Mouse (Mus musculus) adrenal gland (tissue): ENCODE data around the gene Fam49a.

Experiments
- intact Hi-C: fragments of 180-260 bp; cut with DNase I; formaldehyde crosslinking; loops from one replicate; pipeline ENCODE4 v1.15.1; 2025

Fam49a gene

DNA sequence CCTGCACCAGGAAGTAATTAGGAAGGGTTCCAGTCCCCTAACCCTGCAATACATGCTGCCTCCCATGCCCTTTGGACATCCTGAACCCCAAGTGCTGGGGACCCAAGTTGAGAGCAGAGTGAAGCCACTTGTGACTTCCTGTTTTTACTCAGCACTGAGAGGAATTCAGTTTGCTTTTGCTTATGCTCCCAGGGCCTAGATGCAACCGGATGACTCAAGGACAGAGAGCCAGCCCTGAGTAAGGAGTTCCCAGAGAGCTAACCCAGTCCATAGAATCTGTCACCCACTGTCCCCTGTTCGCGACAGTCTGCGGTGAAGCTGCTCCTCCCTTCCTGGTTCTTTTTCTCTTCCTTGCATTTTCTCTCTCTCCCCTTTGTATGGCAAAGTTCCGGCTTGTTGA lies 2.2 kb downstream of the Fam49a start:
- intact Hi-C loops = loop anchor here (10.0 kb wide), 1 partner anchor 51 kb away; no protein-coding TSS in a partner anchor

DNA sequence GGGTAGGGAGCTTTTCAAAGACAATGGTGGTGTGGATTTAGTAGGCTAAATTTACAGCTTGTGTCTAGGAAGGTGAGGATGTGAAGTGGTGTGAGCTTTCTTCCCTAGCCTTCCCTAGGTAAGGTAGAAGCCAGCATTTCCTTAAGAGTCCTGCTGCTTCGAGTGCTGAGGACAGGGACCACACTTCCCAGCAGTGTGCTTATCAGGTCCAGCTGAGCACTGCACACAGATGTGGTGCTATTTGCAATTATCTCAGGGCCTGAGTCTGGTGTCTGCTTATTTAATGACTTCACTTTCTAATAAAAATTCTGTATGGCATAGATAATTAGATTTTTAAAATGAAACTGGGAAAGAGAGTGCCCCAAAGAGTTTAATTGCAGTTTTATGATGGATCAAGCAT lies 4.6 kb downstream of the Fam49a start:
- intact Hi-C loops = loop anchor here (10.0 kb wide), 1 partner anchor 48 kb away; no protein-coding TSS in a partner anchor

DNA sequence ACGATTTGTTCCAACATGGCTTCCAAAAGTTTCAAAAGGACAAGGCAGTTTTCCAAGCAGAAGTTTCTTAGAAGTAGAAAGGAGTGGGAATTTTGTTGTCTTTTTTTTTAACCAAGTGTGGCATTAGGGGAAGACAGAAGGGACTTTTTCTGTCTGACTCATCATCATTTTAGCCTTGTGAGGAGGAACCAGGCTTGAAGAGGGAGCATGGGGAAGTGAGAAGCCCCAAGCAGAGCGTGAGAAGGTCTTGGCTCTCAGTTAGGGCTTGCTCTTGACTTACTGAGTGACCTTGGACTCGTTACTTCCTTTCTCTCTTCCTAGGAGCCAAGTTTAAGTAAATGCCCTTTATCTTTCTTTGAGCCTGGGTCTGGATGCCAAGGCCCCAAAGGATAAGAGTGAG lies 8.6 kb downstream of the Fam49a start:
- intact Hi-C loops = no loop called here

DNA sequence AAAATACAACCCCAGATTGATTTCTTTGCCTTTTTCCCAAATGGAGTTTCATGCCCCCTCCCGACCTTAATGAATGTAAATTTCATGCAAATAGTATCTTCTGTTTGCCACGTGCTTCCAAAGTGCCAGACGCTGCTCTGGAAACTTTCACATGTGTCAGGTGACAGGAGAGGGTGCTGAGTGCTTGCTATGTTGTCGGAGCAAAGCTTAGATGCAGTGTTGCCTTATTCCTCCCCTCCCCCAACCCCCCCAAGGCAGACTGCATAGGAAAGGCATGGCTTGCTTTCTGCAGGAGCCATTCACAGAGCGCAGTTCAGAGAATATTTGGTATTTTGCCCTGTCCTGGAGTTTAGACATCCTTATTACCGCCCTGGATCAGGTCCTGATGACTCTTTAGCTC lies 12.2 kb downstream of the Fam49a start:
- intact Hi-C loops = no loop called here

DNA sequence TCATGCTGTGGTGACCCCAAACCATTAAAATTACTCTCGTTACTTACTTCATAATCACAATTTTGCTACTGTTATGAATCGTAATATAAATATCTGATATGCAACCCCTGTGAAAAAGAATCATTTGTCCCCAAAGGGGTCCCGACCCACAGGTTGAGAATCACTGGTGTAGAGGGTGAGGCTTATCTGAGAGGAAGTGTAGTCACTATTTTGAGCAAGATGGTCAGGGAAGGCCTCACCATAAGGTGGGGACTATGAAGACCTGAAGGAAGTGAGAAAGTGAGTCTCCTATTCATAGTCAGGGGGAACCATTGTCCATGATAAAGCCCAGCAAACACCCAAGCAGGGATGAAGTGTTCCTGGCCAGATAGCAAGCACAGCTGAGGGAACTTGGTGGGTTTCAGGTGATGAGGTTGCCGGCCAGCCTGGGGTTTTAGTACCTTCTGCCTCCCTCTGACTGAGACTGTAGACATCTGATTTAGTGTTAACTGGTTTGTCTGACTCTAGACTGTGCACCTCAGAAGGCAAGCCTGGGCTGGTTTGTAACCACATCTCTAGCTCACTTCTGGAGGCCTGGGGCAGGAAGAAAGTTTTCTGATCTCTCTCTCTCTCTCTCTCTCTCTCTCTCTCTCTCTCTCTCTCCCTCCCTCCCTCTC lies 13.3 kb downstream of the Fam49a start:
- intact Hi-C loops = no loop called here

DNA sequence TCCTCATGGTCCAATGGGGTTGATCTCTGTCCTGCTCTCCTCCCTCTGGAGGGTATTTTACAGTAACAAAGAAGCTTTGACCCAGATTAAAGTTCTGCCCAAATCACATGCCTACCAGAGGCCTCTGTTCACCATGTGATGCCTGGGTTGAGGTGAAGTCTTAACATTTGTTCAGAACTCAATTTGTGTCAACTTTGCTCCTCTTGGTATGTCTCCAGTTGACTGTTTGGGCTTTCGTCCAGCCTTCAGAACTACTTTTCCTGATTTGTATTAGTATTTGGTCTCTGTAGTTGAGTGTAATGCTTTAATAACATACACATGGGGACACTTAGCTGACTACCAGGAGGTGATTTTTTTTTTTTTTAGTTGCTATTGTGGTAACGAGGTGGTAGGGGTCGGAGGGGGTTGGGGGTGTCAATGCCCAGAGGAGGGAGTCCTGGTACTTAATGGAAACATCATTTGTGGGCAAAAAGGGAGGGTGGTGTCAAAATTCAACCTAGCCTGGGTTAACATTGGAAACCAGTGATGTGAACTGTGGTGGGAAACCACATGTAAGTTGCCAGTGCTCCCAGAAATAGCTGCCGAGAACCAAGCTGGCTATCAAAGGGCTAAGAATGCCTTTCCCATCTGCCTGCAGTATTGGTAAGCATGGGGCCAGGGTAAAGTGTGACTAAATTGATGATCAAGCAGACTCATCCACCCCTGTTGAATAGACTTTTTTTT lies 16.0 kb downstream of the Fam49a start:
- intact Hi-C loops = no loop called here

DNA sequence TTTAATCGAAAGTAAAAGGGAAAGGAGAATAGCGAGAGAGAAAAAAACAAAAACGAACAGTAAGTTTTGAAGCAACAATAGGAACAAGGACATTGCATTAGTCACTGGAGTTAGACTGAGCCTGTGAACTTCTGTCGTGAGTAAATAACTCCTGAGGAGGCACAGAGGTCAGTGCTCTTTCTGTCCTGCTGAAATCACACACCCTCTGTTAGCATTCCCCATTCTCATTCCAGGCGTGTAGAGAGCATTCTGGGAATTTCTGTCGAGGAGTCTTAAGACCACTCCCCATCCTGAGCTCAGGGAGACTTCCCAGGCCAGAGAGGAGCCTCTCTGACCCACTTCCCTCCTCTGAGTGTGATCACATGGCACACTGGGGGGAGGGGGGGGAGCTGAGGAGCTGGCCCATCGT lies 16.5 kb downstream of the Fam49a start:
- intact Hi-C loops = no loop called here

DNA sequence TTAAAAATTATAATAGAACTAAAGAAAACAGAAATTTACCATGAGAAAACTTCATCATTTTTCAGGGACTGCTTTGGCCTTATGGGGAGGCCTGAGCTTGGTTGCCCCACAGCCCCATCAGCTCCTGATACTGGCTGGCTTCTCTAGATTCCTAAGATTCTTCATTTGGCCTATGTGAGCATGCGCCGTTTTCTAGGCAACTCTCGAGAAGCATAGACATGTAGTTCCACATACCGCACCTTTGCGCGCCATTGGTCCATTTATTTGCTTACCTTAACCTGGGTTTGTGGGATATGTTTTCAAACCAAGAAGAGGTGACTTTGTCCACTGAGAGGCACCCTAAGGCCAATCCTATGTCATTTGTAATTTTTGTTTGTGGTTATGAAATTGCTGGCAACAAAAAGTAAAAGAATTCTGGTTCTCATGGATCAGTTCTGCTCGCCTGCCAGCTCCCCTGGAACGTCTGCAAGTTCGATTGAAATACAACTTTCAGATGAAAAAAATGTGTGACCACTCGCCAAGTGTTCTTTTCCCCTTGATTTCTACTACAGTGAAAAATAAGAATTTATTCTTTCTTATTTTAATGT lies 21.9 kb downstream of the Fam49a start:
- intact Hi-C loops = no loop called here

DNA sequence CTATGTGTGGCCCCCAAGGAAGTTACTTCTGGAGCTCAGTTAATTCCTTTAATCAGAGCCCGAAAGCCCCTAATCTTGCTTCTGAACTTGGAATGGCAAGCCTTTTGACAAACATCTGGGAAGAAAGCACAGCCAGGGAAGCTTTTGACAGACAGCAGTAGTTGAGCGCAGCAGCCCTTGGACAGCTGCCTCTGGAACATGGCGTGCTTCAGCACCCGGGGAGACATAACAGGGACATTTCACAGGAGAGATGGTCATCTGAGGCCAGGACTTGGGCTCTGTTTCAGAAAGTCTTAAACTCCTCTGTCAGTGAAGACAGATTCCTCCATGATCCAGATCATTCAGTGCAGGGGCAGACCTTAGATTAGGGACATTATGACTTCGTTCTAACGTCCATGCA lies 22.6 kb downstream of the Fam49a start:
- intact Hi-C loops = no loop called here

DNA sequence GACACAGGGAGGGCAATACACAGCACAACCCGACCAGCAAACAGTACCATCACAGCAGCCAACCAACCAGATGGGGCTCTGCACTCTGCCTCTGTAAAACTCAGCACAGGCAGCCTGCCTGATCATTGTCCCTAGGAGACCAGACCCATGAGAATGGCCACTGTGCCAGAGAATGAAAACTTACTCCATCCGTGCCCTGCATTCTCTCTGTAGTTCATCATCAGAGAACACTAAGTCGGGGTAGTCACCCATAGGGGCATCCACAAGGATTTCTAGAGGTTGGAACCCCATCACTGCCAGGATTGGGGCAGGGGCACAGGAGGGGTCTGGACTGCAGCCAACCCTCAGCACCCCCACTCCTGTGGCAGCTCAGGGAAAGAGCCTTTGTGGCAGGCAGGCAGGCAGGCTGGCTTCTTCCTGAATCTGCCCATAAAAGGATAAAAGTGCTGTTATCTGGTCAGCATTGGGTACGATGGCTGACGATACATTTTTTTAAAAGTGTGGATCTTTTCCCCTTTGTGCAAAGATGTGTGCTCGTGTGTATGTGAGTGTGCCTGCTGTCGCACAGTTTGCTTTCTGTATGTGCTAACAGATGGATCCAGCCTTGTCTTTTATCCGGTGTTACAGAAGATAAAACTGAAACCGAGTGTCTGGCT lies 25.3 kb downstream of the Fam49a start:
- intact Hi-C loops = no loop called here

DNA sequence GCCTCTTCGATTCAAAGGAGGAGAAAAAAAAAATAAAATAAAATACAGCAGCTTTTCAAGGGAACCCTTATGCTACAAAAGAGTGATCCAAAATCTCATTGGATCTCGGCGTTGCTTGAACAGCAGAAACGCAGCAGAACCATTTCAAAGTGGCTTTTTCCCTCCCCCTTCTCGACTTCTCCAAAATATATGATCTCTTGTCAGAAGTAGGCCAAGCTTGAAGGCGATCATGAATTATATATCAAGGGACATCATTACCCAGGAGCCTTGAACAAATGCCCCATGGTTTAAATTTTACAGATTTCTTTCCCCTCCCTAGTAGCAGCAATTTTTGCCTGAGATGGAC lies 25.8 kb downstream of the Fam49a start:
- intact Hi-C loops = no loop called here

DNA sequence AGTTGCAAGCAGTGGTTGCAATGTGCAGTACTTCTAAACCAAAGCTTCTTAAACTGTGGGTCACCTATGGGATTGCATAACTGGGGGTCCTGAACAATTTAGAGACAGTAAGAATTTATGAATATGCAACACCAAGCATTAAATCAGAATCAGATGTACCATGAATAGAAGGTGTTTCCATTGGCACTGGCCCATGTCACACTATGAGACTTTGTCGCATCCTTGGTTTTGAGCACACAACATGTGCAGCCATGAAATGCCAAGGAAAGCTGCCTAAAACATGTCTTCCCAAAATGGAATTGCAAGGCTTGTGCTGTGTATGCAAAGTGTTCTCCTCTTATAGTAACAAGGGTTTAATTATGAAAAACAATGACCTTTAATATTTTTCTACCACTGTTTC lies 26.6 kb downstream of the Fam49a start:
- intact Hi-C loops = no loop called here

DNA sequence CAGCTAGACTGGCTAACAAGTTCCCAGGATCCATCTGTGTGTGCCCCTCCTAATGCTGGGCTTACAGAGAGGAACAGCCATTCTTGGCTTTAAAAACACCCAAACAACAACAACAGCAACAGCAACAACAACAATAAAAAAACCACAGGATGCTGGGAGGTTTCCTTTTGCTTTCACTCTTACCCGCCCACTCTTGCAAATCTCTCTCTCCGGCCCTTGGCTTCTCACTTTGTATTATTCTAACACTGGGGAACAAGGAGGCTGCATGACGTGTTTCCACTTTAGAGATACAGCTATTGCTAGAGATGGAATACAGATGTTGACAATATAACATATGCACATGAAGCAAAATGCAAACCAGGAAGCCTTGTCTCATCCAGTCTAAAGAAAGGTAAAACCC lies 27.7 kb downstream of the Fam49a start:
- intact Hi-C loops = no loop called here

DNA sequence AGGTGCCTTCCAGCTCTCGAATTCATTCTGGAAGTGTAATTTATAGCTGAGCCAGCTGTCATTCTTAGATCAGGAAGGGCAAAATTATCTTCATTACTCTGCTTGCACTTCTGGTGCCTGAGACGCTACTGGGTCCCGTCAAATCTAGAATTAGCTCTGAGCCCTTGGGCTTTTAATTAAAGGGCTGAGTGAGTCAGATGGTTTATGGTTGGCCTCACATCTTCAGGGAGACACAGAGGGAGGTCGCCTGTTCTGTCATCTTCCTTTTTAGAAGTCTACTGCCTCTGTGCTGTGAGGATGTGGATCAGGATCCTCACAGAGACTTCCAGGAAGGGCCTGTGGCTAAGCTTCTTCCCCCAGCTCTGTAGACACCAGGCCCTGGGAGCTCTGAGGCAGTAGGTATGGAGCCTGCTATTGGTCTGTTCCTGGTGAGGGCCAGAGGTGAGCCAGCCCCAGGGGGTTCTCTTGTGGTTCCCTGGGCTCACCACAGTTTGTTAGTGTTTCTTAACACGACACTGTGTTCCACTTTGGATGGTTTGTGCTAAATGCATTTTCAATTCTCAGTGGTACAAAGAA lies 30.2 kb downstream of the Fam49a start:
- intact Hi-C loops = no loop called here

DNA sequence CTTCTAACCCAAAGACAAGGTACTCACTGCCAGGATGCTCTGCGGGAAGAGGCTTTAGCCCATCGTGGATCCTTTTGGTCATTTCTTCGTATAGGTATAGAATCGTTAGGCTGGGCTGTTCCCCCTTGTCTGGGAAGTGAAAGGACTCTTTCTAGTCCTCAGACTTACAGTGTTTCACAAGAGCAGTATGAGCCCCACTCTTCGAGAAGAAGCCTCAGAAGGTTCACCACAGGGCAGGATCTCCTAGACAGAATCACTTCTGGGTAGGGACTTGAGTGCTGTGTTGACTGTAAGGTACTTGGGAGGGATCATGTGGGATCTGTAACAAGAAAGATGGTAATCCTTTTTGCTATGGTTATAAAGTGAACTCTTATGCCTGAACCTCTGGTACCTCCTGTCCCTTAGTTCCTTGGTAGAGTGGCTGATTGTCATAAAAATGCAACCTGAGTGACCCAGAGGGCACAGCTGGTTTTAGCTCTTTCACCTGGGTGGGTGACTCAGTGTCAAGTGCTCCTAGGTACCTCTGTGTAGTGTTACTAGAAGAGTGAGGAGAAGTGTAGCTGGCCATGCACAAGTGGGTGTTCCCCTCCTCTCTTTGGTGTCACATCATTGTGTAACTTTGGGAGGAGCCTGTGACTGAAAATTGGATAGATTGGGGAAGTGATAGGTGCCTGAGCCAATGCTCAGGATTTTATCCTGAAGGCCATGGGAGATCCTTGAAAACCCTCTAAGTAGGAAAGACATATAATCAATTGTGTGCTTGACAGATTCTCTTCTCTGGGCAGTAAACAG lies 32.6 kb downstream of the Fam49a start:
- intact Hi-C loops = no loop called here

DNA sequence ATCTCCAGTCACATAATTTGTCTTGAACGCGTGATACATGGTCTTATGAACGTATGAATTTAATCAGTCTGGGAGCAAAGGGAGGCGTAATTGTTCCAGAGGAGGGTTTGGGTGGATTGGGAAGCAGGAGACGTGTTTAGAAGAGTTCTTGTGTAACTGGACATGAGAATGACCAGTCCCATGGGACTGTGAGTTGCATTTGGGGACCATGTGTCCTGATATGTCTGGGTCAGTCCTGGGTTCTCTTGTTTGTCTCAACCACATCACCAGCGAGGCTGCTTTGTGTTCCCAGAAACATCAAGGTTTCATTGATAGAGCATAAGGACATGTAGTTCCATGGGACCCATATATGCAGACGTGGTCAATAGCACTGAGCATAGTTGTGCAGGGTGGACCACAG lies 36.5 kb downstream of the Fam49a start:
- intact Hi-C loops = no loop called here

DNA sequence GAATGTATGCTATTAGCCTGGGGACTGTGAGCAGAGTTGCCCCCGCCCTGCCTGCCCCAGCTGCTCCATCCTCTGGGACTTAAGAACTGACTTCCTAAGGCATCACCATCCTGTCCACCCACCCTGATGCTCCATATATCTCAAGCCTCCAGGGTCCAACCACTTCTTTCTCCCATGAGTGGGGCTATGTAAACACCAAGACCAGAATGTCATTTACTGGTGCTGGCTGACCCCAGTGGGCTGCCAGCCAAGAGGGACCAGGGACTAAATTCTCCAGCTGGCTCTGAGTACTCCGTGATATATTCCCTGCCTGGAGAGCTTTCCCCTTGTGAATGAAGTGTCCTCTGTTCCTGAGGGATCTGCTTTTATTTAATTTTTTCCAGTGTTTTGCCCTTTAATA lies 37.4 kb downstream of the Fam49a start:
- intact Hi-C loops = no loop called here

DNA sequence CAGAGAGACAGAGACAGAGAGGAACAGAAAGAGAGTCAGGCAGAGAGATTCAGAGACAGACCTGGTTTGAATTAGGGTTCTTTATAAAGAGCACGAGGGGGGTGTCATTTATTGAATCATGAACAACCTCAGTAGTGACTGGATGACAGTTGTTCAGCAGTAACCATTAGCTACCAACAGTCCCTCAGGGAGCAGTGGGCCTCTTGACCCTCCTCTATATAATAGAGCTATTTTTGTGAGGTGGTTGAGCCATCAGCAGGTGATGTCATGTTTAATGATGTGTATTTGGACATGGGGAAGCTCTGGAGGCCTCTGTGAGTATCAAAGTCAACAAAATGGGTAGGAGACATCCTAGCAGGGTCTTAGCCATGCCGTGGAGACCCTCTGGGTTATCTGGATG lies 39.2 kb downstream of the Fam49a start:
- intact Hi-C loops = no loop called here

DNA sequence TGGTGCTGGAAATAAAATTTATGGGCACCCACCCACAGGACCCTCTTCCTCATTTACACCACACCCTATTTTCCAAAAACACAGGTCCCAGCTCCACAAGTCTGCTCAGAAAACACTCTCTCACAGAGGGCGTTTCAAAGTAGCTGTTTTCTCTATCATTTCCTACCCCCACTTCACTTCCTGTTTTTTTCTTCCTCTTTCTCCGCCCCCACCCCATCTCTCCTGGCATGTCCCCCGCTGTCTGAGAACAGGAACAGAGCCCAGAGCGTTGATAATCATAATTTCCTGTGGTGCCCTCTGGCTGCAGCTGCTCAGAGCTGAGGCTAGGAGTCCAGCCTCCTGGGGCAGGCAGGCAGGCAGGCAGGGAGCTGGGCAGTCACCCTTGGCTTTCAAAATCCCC lies 39.9 kb downstream of the Fam49a start:
- intact Hi-C loops = no loop called here

DNA sequence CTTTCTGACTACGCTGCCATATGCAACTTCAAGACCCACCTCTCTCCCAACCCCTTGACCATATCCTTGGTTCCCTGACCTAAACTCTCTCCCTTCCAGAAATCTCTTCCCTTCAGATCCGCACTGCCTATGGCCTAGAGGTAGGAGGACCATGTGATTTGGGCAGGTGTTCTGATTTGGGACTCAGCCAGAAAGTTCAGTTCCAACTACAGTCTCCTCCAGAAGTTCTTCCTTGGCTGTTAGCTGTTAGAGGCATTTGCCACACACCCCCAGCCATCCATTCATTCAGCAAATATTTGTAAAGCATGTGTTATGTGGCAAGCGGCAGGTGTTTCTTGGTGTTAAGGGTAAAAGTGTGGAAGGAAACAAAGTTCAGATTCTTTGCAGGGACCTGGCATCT lies 44.3 kb downstream of the Fam49a start:
- intact Hi-C loops = no loop called here

DNA sequence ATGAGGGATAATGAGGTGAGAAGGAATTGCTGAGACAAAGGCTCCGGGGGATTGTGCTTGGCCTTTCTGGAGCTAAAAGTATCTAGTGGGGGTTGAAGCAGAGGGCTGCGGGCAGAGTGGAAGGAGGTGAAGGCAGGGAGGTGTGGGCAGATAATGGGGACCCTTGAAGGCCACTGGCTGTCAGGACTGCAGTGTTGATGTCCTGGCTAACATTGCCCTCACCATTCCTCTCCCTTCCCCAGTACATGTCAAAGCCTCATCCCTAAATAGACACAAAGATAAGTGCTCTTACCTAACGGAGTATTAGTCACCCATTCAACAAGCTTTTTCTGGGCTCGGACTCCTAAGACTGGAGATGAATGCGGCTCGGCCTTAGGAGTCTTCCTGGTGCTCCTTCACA lies 44.9 kb downstream of the Fam49a start:
- intact Hi-C loops = no loop called here
